In the genomic region with DNA sequence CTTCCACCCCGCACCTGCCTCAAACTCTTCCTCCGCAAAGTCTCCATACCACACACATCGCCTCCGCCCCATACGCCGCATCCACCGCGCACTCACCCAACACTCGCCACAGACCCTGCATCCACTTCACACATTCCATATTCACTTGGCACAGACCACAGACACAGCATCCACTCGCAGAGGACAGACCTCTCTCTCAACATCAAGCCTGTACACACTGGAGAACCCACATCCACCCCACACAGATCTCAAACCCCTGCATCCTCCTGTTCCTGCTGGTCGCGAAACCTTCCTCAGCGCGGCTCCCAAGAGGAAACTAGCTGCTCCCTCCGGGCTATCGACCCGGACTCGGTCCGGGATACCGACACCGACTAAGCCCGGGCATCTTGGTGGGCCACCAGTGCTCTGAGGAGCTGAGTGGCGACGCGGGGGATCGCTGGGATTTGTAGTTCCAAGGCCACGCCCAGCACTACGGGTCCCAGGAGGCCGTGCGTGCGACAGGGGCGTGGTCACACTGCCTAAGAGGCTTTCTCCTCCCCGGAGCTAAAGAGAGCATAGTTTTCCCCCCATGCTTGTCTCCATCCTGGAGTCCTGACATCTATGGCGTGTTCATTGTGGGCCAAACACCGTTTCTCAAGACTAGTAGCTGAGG, we compare ENCODE assay signal across 8 mouse cellular contexts. TPM values are rescaled to one million over a fixed set of nuclear protein-coding genes. Genes with fewer than 3 reads are reported as not detected.
DNase-seq lines count a peak whose midpoint lies in the region; ATAC-seq and TF ChIP-seq lines count a peak whose summit lies in the region.

No protein-coding gene starts in this region.

- no peaks in the 10 kb centered on the region for H3K36me3 ChIP-seq in embryonic facial prominence, embryonic 13.5 days
- H3K36me3 ChIP-seq in heart, adult 2 months (ENCODE audit: control insufficient read depth, insufficient read depth, low read length): no peaks in the 10 kb centered on the region
- H3K36me3 ChIP-seq in kidney, adult 2 months (ENCODE audit: control insufficient read depth, insufficient read depth, low read length): no peaks in the 10 kb centered on the region
- no peaks in the 10 kb centered on the region for H3K36me3 ChIP-seq in limb, embryonic 11.5 days (ENCODE audit: control insufficient read depth, insufficient read depth, low read length)
- no peaks in the 10 kb centered on the region for H3K36me3 ChIP-seq in midbrain, embryonic 13.5 days

- under 1% methylated on average over 35 of the region's 35 CpGs for WGBS in embryonic facial prominence, embryonic 13.5 days
- 1% methylated on average over 35 of the region's 35 CpGs for WGBS in heart, adult 2 months
- 1% methylated on average over 35 of the region's 35 CpGs for WGBS in kidney, adult 2 months
- under 1% methylated on average over 35 of the region's 35 CpGs for WGBS in limb, embryonic 11.5 days
- WGBS in midbrain, embryonic 13.5 days: under 1% methylated on average over 35 of the region's 35 CpGs

- no peaks in the 10 kb centered on the region for H3K9me3 ChIP-seq in embryonic facial prominence, embryonic 13.5 days
- H3K9me3 ChIP-seq in limb, embryonic 11.5 days (ENCODE audit: control insufficient read depth, low read length): no peaks in the 10 kb centered on the region
- no peaks in the 10 kb centered on the region for H3K9me3 ChIP-seq in midbrain, embryonic 13.5 days

- H3K27ac ChIP-seq in embryonic facial prominence, embryonic 13.5 days: no peak overlapping the region
- H3K27ac ChIP-seq in heart, adult 2 months: peak overlapping the region; percentile 43
- H3K27ac ChIP-seq in kidney, adult 2 months (ENCODE audit: insufficient read depth, low read depth, low read length): no peak overlapping the region
- 0 out of 2 replicates have a peak overlapping the region, but pooled peaks have one; percentile 4 for H3K27ac ChIP-seq in limb, embryonic 11.5 days (replicated peaks; ENCODE audit: low read depth, low read length)
- H3K27ac ChIP-seq in midbrain, embryonic 13.5 days: peak overlapping the region; percentile 35; the same call in 1 of the 2 replicates

- H3K4me3 ChIP-seq in embryonic facial prominence, embryonic 13.5 days: peak overlapping the region; percentile 72
- peak overlapping the region; percentile 79 for H3K4me3 ChIP-seq in heart, adult 2 months
- H3K4me3 ChIP-seq in kidney, adult 2 months (ENCODE audit: insufficient read depth, low read depth, low read length): peak overlapping the region; percentile 72
- H3K4me3 ChIP-seq in limb, embryonic 11.5 days (ENCODE audit: low read depth, low read length): peak overlapping the region; percentile 70
- peak overlapping the region; percentile 70 for H3K4me3 ChIP-seq in midbrain, embryonic 13.5 days (replicated peaks)

- peak; percentile 91 for ATAC-seq in embryonic facial prominence, embryonic 13.5 days (ENCODE audit: insufficient number of reproducible peaks, insufficient read depth, low FRiP score, low TSS enrichment, low read depth)
- ATAC-seq in limb, embryonic 11.5 days (ENCODE audit: insufficient number of reproducible peaks, low FRiP score, low TSS enrichment, low read depth): peak; percentile 91
- ATAC-seq in midbrain, embryonic 13.5 days: peak; percentile 97

- intact Hi-C loops in heart, adult 2 months (cut with DNase I): loop anchor here (5.0 to 10.0 kb wide), 2 partner anchors 74 to 702 kb away; a partner anchor contains a TSS

- no peaks in the 10 kb centered on the region for H3K27me3 ChIP-seq in embryonic facial prominence, embryonic 13.5 days
- H3K27me3 ChIP-seq in heart, adult 2 months (ENCODE audit: control insufficient read depth, insufficient read depth, low read length): no peaks in the 10 kb centered on the region
- no peaks in the 10 kb centered on the region for H3K27me3 ChIP-seq in kidney, adult 2 months (replicated peaks; ENCODE audit: control insufficient read depth, insufficient read depth, low read length)
- H3K27me3 ChIP-seq in limb, embryonic 11.5 days (ENCODE audit: control insufficient read depth, insufficient read depth, low read length): no peaks in the 10 kb centered on the region
- no peaks in the 10 kb centered on the region; the same call in 1 of the 2 replicates for H3K27me3 ChIP-seq in midbrain, embryonic 13.5 days

- peak overlapping the region; percentile 83 for H3K9ac ChIP-seq in embryonic facial prominence, embryonic 13.5 days
- H3K9ac ChIP-seq in heart, adult 2 months (ENCODE audit: low read depth, low read length): peak overlapping the region; percentile 64
- H3K9ac ChIP-seq in limb, embryonic 11.5 days (ENCODE audit: low read length): peak overlapping the region; percentile 73
- peak overlapping the region; percentile 80 for H3K9ac ChIP-seq in midbrain, embryonic 13.5 days (replicated peaks)

- peak; percentile 90 for DNase-seq in 416B (ENCODE audit: low read depth)
- peak; percentile 50 to 66 for DNase-seq in adrenal gland, postnatal 4 days (ENCODE audit: low spot score in 2 of 2)
- peak; percentile 89 for DNase-seq in heart, adult 2 months
- DNase-seq in kidney, adult 2 months: peak; percentile 95
- DNase-seq in limb, embryonic 11.5 days (ENCODE audit: low spot score): peak; percentile 92
- peak; percentile 78 for DNase-seq in spleen, adult 12 weeks (ENCODE audit: low spot score)

- H3K4me2 ChIP-seq in embryonic facial prominence, embryonic 13.5 days: peak overlapping the region; percentile 88
- H3K4me2 ChIP-seq in limb, embryonic 11.5 days (ENCODE audit: low read depth, severe bottlenecking): peak overlapping the region; percentile 92
- peak overlapping the region; percentile 87 for H3K4me2 ChIP-seq in midbrain, embryonic 13.5 days (replicated peaks)

- no peak for TF ChIP-seq EP300 in heart, adult 2 months (IDR thresholded peaks at IDR 0.05; ENCODE audit: insufficient read depth, low read depth, low read length)

- TF ChIP-seq POLR2A in heart, adult 2 months (IDR thresholded peaks at IDR 0.05; ENCODE audit: insufficient read depth, low read depth, low read length): peak; percentile 50; the same call in 1 of the 2 replicates
- no peak for TF ChIP-seq POLR2A in kidney, adult 2 months (IDR thresholded peaks at IDR 0.05; ENCODE audit: low read depth, low read length)

- TF ChIP-seq CTCF in heart, adult 2 months (IDR thresholded peaks at IDR 0.05): peak; percentile 28
- no peak for TF ChIP-seq CTCF in kidney, adult 2 months (conservative IDR thresholded peaks at IDR 0.05; ENCODE audit: insufficient read depth, insufficient read length, low read depth, low read length)

- peaks cover 13% of the 10 kb centered on the region for H3K4me1 ChIP-seq in embryonic facial prominence, embryonic 13.5 days
- peaks cover 1% of the 10 kb centered on the region; the same call in 1 of the 2 replicates for H3K4me1 ChIP-seq in heart, adult 2 months (ENCODE audit: control insufficient read depth, insufficient read depth, low read length)
- peaks cover 3% of the 10 kb centered on the region; the same call in 1 of the 2 replicates for H3K4me1 ChIP-seq in kidney, adult 2 months (ENCODE audit: control insufficient read depth, insufficient read depth, low read length)
- H3K4me1 ChIP-seq in limb, embryonic 11.5 days (ENCODE audit: control insufficient read depth, insufficient read depth, low read length): no peaks in the 10 kb centered on the region
- H3K4me1 ChIP-seq in midbrain, embryonic 13.5 days (replicated peaks): peaks cover 19% of the 10 kb centered on the region

- no peaks in the 10 kb centered on the region for H3K79me2 ChIP-seq in heart, adult 2 months (replicated peaks; ENCODE audit: control insufficient read depth, insufficient read depth, low read length)

RNA-seq across cellular contexts. Expression of a gene that starts 5.9 kb away (rescaled TPM):
- 1 to 10 TPM; 6.4 to 7.2 TPM for total RNA-seq in adrenal gland, postnatal 4 days (2021)
- polyA plus RNA-seq in embryonic facial prominence, embryonic 13.5 days (2015; fragmentation: Nextera tagmentation; extraction: Ambion mirVana): 10.4 and 11.3 TPM in 2 replicates
- total RNA-seq in heart, adult 2 months (2021): 1 to 10 TPM; 2.2 to 3.0 TPM
- polyA plus RNA-seq in heart, adult 2 months (2012; rRNA removed): 1.4 and 1.8 TPM in 2 replicates
- 3.7 and 4.0 TPM in 2 replicates for polyA plus RNA-seq in kidney, adult 2 months (2012; rRNA removed)
- 11.1 and 12.9 TPM in 2 replicates for polyA plus RNA-seq in limb, embryonic 11.5 days (2014; fragmentation: Nextera tagmentation; extraction: Ambion mirVana)
- 10.8 and 11.1 TPM in 2 replicates for polyA plus RNA-seq in midbrain, embryonic 13.5 days (2015; fragmentation: Nextera tagmentation; extraction: Ambion mirVana)

RNA-seq across cellular contexts. Expression of a gene that starts 18.9 kb away (rescaled TPM):
- 10 to 100 TPM; 45.2 to 46.4 TPM for total RNA-seq in adrenal gland, postnatal 4 days (2021)
- polyA plus RNA-seq in embryonic facial prominence, embryonic 13.5 days (2015; fragmentation: Nextera tagmentation; extraction: Ambion mirVana): 3.5 and 3.7 TPM in 2 replicates
- total RNA-seq in heart, adult 2 months (2021): 10 to 100 TPM; 45.4 to 50.4 TPM
- 12.5 and 20.4 TPM in 2 replicates for polyA plus RNA-seq in heart, adult 2 months (2012; rRNA removed)
- 17.9 and 18.7 TPM in 2 replicates for polyA plus RNA-seq in kidney, adult 2 months (2012; rRNA removed)
- 4.8 and 5.7 TPM in 2 replicates for polyA plus RNA-seq in limb, embryonic 11.5 days (2014; fragmentation: Nextera tagmentation; extraction: Ambion mirVana)
- 3.2 and 3.4 TPM in 2 replicates for polyA plus RNA-seq in midbrain, embryonic 13.5 days (2015; fragmentation: Nextera tagmentation; extraction: Ambion mirVana)

Comparison
In these comparisons a context has a peak if more than half of its experiments do, and no peak if none do; other contexts are left out.
1. H3K27ac ChIP-seq: peak in heart, adult 2 months (single experiment), limb, embryonic 11.5 days (single experiment) and midbrain, embryonic 13.5 days (single experiment); none in embryonic facial prominence, embryonic 13.5 days (single experiment) and kidney, adult 2 months (single experiment).
2. Peak in every context shown above with its lines, with median percentiles within 50 percentile points of each other: DNase-seq, ATAC-seq, H3K4me2 ChIP-seq, H3K4me3 ChIP-seq and H3K9ac ChIP-seq.